Mouse (Mus musculus) megakaryocyte, embryonic 14.5 days (primary cell): ENCODE results near the gene Rundc1.

Source experiments
- FLI1 ChIP-seq: IDR thresholded peaks from 2 replicates; pipeline ENCODE4 v1.6.1; 2012; ENCODE audit warnings: low read length, inconsistent platforms, mixed read lengths
- GATA1 ChIP-seq: IDR thresholded peaks from 3 replicates; pipeline ENCODE4 v1.6.1; 2012; ENCODE audit warnings: mixed read lengths, low read length, inconsistent platforms, borderline replicate concordance

- no peak for TF ChIP-seq GATA1
- no peak for TF ChIP-seq FLI1
These were observed 37.3 kb downstream of the Rundc1 start for GRCm38 (mm10) chr11:101462141-101462540.
